Mouse (Mus musculus) C2C12 (cell line): ENCODE results near the gene Khk. TPM values are rescaled to one million over a fixed set of nuclear protein-coding genes. Genes with fewer than 3 reads are reported as not detected.

Source experiments
- H3K27me3 ChIP-seq: one replicate; pipeline ENCODE4 v1.6.1; 2011; ENCODE audit not compliant: control insufficient read depth, insufficient read depth, insufficient read length
- H3K36me3 ChIP-seq: one replicate; pipeline ENCODE4 v1.6.1; 2011; ENCODE audit not compliant: control insufficient read depth, insufficient read depth
- H3K4me3 ChIP-seq: one replicate; pipeline ENCODE4 v1.5.1; 2011; ENCODE audit warnings: mild to moderate bottlenecking, control low read depth; ENCODE audit not compliant: poor library complexity, insufficient read depth, severe bottlenecking
- H3K79me2 ChIP-seq: one replicate; pipeline ENCODE4 v1.6.1; 2011; ENCODE audit not compliant: control insufficient read depth, insufficient read depth
- H3K79me3 ChIP-seq: one replicate; pipeline ENCODE4 v1.6.1; 2011; ENCODE audit warnings: low read depth, control low read depth
- H3ac ChIP-seq: one replicate; pipeline ENCODE3; 2011; ENCODE audit warnings: low read depth; ENCODE audit not compliant: control insufficient read depth, insufficient read length
- CEBPB ChIP-seq: IDR thresholded peaks from one replicate; pipeline ENCODE4 v1.6.1; 2011; ENCODE audit warnings: low read depth, mild to moderate bottlenecking, control low read depth, moderate library complexity
- CTCF ChIP-seq: IDR thresholded peaks from one replicate; pipeline ENCODE4 v1.5.1; 2011; ENCODE audit not compliant: control insufficient read depth, insufficient read depth, insufficient read length
- FOSL1 ChIP-seq: IDR thresholded peaks from one replicate; pipeline ENCODE4 v1.8.0; 2011; ENCODE audit warnings: mild to moderate bottlenecking, low read length; ENCODE audit not compliant: poor library complexity, insufficient read depth, severe bottlenecking
- MAX ChIP-seq: IDR thresholded peaks from one replicate; pipeline ENCODE4 v1.6.1; 2011; ENCODE audit warnings: mild to moderate bottlenecking, control low read depth
- MYOD1 ChIP-seq: IDR thresholded peaks from one replicate; pipeline ENCODE4 v1.6.1; 2011; ENCODE audit warnings: low read depth; ENCODE audit not compliant: control insufficient read depth, insufficient read length
- MYOG ChIP-seq: IDR thresholded peaks from one replicate; pipeline ENCODE4 v1.6.1; 2011; ENCODE audit not compliant: control insufficient read depth, insufficient read length; ENCODE audit errors: extremely low read depth
- USF1 ChIP-seq: IDR thresholded peaks from one replicate; pipeline ENCODE4 v1.6.1; 2011; ENCODE audit warnings: low read depth, mild to moderate bottlenecking, control low read depth, moderate library complexity
- polyA plus RNA-seq: library from polyadenylated mRNA; unstranded; fragments of >200 nt; fragmentation: generic; extraction: Trizol; gene quantifications from one replicate; pipeline ENCODE4 v1.2.1, GENCODE M21; 2012; ENCODE audit warnings: missing spikeins

The Khk gene
- polyA plus RNA-seq, 1 experiment, result 16.2 TPM

GRCm38 (mm10) chr5:30934725-30935461, 13.7 kb downstream of the Khk start:
- H3K36me3 ChIP-seq, result no peaks in the 10 kb centered on the region
- no peak overlapping the region for H3K4me3 ChIP-seq
- H3ac ChIP-seq, result no peak overlapping the region
- no peaks in the 10 kb centered on the region for H3K27me3 ChIP-seq
- TF ChIP-seq MYOG (no peak), MAX (no peak), FOSL1 (no peak)
- H3K79me2 ChIP-seq, result no peaks in the 10 kb centered on the region
- H3K79me3 ChIP-seq, result no peaks in the 10 kb centered on the region

DNA sequence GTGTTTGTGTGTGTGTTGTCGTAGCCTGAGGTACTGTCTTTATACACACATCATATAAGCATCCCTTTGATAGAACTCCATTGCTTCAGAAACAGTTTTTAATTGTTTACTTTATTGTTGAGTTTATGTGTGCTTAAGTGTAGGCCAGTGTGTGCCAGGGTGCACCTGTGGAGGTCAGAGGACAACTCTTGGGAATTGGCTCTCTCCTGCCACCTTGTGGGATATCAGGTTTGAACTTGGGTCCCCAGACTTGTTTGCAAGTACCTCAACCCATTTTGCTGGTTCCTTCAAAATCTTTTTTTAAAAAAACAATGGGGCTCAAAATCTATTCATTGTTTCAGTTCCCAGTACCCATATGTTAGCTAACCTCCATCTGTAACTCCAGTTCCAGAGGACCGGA, 21.8 kb downstream of the Khk start:
- TF ChIP-seq CEBPB (no peak), USF1 (no peak), MYOD1 (no peak), MYOG (no peak), MAX (no peak), CTCF (no peak), FOSL1 (no peak)
- H3K27me3 ChIP-seq, result no peaks in the 10 kb centered on the region
- H3K79me3 ChIP-seq, result no peaks in the 10 kb centered on the region
- no peak overlapping the region for H3ac ChIP-seq
- no peak overlapping the region for H3K4me3 ChIP-seq
- no peaks in the 10 kb centered on the region for H3K36me3 ChIP-seq
- no peaks in the 10 kb centered on the region for H3K79me2 ChIP-seq

DNA sequence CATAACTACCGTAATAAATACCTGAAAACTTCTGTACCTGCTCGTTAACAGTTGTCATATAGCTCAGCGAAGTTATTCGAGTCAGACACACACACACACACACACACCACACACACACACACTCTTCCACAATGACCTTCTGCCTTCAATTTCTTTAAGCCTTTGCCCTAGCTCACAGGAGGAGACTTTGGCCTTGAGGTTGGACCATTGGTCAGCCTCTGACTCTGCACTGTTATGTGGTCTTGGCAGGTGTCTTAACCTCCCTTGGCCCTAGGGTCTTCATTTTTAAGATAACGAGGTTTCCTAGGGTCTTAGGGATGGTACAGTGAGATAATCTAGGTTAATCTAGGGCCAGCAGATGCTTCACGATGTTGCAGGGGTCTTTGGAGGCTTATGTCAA, 23.1 kb downstream of the Khk start:
- Histone ChIP-seq H3K79me3 (no peaks in the 10 kb centered on the region), H3K79me2 (no peaks in the 10 kb centered on the region), H3ac (no peak overlapping the region), H3K27me3 (no peaks in the 10 kb centered on the region), H3K4me3 (no peak overlapping the region), H3K36me3 (no peaks in the 10 kb centered on the region)
- TF ChIP-seq MYOD1 (no peak), MAX (no peak), CTCF (no peak), FOSL1 (no peak), MYOG (no peak), USF1 (no peak), CEBPB (no peak)

DNA sequence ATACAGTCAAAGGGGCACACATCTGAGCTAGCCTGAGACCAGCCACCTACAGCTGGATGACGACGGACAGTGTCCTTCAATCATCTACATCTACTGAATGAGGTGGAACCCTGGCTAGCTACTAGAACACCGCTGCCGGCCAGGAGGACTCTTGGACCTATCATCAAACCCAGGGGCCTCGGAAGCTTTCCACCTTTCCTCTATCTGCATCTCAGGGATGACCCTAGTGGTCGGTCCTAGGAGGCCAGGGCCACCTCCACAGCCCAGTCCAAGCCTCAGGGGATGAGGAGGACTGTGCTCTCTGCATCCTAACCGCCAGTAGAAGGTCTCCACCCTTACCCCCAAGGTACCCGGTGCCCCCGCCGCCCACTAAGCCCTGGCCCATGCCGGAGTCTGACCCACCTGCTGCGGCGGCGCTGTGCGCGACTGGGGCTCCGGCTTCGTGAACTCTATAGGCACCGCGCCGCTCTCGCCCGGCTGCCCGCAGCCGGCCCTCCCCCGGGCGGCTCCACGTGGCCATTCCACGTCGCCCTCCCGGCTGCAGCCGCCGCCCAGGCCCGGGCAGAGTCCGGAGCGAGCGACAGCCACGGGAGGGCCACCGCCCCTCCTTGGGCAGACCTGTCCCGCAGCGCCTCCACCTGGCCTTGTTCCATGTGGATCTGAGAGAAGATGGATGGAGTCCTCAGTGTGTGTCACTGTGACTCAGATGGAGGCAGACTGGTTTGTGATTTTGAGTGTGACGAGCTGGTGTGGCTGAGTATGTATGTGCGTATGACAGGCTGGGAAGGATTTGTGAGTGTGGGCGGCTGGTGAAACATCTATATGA, 23.9 kb downstream of the Khk start, which contains the start of gene Cgref1:
TSS of gene Cgref1 (minus strand) at position 636 of the 826 bp plus-strand sequence.
- TF ChIP-seq MYOD1 (no peak), MAX (peak; percentile 34), CEBPB (no peak), USF1 (no peak), CTCF (peak; percentile 50), FOSL1 (no peak), MYOG (no peak)
- no peak within 1 kb of the TSS for H3K4me3 ChIP-seq
- H3K27me3 ChIP-seq, result no peaks in the 10 kb centered on the region
- H3K79me3 ChIP-seq, result no peaks in the 10 kb centered on the region
- no peaks in the 10 kb centered on the region for H3K36me3 ChIP-seq
- H3K79me2 ChIP-seq, result peaks cover 1% of the 10 kb centered on the region
- H3ac ChIP-seq, result peak within 1 kb of the TSS; percentile 28

DNA sequence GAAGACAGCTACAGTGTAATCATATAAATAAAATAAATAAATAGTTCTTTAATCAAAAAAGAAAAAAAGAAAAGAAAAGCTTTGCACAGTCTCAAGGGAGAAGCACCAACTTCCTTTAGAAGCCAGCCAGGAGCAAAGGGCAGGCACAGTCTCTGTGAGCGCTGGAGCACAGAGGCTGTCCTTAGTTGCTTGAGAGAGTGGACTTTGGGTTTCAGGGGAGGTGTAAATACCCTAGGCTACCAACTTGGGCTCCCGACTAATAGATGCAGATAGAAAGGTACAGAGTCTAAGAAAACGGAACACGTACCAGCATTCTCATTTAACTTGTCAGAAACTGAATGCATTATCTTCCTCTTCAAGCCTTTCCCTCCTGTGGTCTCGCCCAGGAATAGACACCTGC, 27.4 kb downstream of the Khk start:
- Histone ChIP-seq H3K27me3 (no peaks in the 10 kb centered on the region), H3K79me3 (peaks cover 9% of the 10 kb centered on the region), H3K4me3 (no peak overlapping the region), H3K79me2 (peaks cover 32% of the 10 kb centered on the region), H3ac (no peak overlapping the region), H3K36me3 (peaks cover 17% of the 10 kb centered on the region)
- TF ChIP-seq MYOG (no peak), CTCF (no peak)

GRCm38 (mm10) chr5:30949654-30950326, 28.6 kb downstream of the Khk start:
- Histone ChIP-seq H3K36me3 (peaks cover 29% of the 10 kb centered on the region), H3K79me2 (peaks cover 35% of the 10 kb centered on the region), H3ac (peak overlapping the region; percentile 26), H3K79me3 (peaks cover 9% of the 10 kb centered on the region), H3K27me3 (no peaks in the 10 kb centered on the region), H3K4me3 (peak overlapping the region; percentile 56)
- TF ChIP-seq MAX (peak; percentile 36), MYOD1 (peak; percentile 68), USF1 (no peak)
